Mouse (Mus musculus): ENCODE measurements around the gene P3h1. TPM values are rescaled to one million over a fixed set of nuclear protein-coding genes. Genes with fewer than 3 reads are reported as not detected.
"Not testable (repeated sequence)": the region's sequence is repeated elsewhere in the genome, so short reads cannot be mapped to it uniquely, and the experiment has no call there.

P3h1 gene
- polyA plus RNA-seq, 1 experiment from 2014 or later = 6.5 TPM

GRCm38 (mm10) chr4:119274627-119275026, 41.9 kb downstream of the P3h1 start:
- DNase-seq (ENCODE audit: low spot score) = no peak

GRCm38 (mm10) chr4:119275226-119275625, 42.5 kb downstream of the P3h1 start:
- DNase-seq (ENCODE audit: low spot score) = no peak

DNA sequence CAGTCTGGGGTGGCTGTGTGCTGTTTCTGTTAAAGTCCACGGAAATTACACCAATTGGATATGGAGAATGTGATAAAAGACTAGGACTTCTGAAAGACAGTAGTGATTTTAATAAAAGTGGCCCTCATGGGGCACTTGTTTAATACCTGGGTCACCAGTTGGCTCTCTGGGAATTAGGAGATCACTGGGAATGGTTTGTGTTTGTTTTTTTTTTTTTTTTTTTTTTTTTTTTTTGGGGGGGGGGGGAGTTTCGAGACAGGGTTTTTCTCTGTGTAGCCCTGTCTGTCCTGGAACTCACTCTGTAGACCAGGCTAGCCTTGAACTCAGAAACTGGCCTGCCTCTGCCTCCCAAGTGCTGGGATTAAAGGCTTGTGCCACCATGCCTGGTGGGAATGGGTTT, 43.0 kb downstream of the P3h1 start:
- no peak for DNase-seq (ENCODE audit: low spot score)

- not testable (repeated sequence) for DNase-seq (ENCODE audit: low spot score)
These were observed 46.1 kb downstream of the P3h1 start for GRCm38 (mm10) chr4:119278784-119279183.

- no peak for DNase-seq (ENCODE audit: low spot score)
These were observed 52.1 kb downstream of the P3h1 start for GRCm38 (mm10) chr4:119284861-119285260.

GRCm38 (mm10) chr4:119285336-119285735, 52.6 kb downstream of the P3h1 start:
- no peak for DNase-seq (ENCODE audit: low spot score)

GRCm38 (mm10) chr4:119291921-119292320, 59.2 kb downstream of the P3h1 start:
- no peak for DNase-seq (ENCODE audit: low spot score)

DNA sequence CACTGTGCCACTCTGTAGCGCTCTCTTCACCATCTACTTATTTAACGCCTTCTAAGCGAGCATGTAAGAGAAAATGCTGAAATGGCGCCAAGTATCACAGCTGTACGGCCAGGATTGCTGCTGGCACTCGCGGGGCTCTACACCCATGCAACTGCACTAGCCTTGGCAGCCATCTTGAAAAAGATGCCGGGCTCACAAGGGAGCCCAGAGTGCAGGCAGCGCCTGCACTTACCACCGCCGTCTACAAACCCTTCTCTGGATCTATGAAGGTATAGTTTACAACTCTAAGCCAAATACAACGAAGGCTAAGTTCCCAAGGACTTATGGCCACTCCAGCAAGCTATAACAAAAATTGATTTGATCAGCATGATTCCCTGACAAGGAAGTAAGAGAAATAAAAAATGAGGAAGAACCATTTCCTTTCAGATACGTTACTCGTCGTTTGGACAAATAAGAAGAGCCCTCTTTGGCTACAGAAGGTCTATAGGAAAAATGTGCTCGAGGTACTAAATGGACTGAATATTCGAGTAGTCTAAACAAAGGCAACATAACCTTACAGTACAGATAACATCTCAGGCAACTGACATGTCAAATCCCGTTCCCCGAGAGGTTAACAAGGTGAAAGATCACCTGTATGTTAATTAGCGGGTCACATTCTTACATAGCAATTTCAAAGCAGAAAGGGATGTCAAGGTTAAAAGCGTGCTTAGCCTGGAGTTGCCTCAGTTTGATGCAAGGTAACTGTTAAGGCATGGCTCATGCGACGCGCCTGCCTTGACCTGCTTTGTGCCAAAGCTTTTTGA, 60.3 kb downstream of the P3h1 start:
- DNase-seq (ENCODE audit: low spot score) = peak; percentile 56

- DNase-seq (ENCODE audit: low spot score) = peak; percentile 41
These were observed 61.0 kb downstream of the P3h1 start for GRCm38 (mm10) chr4:119293574-119294258.

GRCm38 (mm10) chr4:119294415-119295133, 61.9 kb downstream of the P3h1 start, which contains the start of gene Ybx1:
Gene Ybx1, minus strand, starts transcription at chr4:119294604.
- DNase-seq (ENCODE audit: low spot score) = peak; percentile 98

DNA sequence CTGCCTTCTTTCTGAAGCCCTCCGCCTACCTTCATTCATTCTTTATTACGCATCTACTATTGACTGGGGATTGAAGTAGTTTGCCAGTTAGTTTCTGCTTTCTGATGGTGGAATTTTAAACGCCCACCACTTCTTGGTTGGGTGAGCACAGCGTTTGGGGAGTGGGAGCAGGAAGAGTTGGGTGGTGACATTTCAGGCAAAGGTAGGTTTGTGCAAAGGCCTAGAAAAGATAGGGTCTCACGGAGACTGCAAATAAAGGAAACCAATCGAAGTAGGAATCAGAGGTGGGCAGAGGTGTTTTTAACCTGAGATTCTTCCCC, 62.4 kb downstream of the P3h1 start:
- no peak for DNase-seq (ENCODE audit: low spot score)

- no peak for DNase-seq (ENCODE audit: low spot score)
These were observed 64.6 kb downstream of the P3h1 start for GRCm38 (mm10) chr4:119297361-119297760.

Other genes with a start within 250 kb of the P3h1 start
- gene Slc2a1, start 124.2 kb upstream of the P3h1 start, polyA plus RNA-seq (2015; fragmentation: Nextera tagmentation; extraction: Ambion mirVana) = 19.9 and 21.4 TPM in 2 replicates
- gene Zfp691, start 58.7 kb upstream of the P3h1 start, polyA plus RNA-seq (2015; fragmentation: Nextera tagmentation; extraction: Ambion mirVana) = 3.6 and 7.2 TPM in 2 replicates
- 0.31 and 0.66 TPM in 2 replicates for gene Ermap, start 42.9 kb upstream of the P3h1 start, polyA plus RNA-seq (2015; fragmentation: Nextera tagmentation; extraction: Ambion mirVana)
- gene Svbp, start 37.6 kb upstream of the P3h1 start, polyA plus RNA-seq (2015; fragmentation: Nextera tagmentation; extraction: Ambion mirVana) = 136 TPM in 2 replicates
- 0.12 TPM in 1 of 2 replicates, not detected in the other for gene Tmem269, start 14.7 kb upstream of the P3h1 start, polyA plus RNA-seq (2015; fragmentation: Nextera tagmentation; extraction: Ambion mirVana)
- 21.6 and 22.2 TPM in 2 replicates for gene AU022252, start 203 bp upstream of the P3h1 start, polyA plus RNA-seq (2015; fragmentation: Nextera tagmentation; extraction: Ambion mirVana)
- gene Cldn19, start 22.5 kb downstream of the P3h1 start, polyA plus RNA-seq (2015; fragmentation: Nextera tagmentation; extraction: Ambion mirVana) = 0.14 TPM in 1 of 2 replicates, not detected in the other
- gene Ybx1, start 61.7 kb downstream of the P3h1 start, polyA plus RNA-seq (2015; fragmentation: Nextera tagmentation; extraction: Ambion mirVana) = 532 and 561 TPM in 2 replicates
- gene Ppih, start 87.6 kb downstream of the P3h1 start, polyA plus RNA-seq (2015; fragmentation: Nextera tagmentation; extraction: Ambion mirVana) = 135 and 144 TPM in 2 replicates
- gene Ccdc30, start 182.6 kb downstream of the P3h1 start, polyA plus RNA-seq (2015; fragmentation: Nextera tagmentation; extraction: Ambion mirVana) = 17.3 and 22.1 TPM in 2 replicates
- 41.9 and 43.8 TPM in 2 replicates for gene Ppcs, start 189.5 kb downstream of the P3h1 start, polyA plus RNA-seq (2015; fragmentation: Nextera tagmentation; extraction: Ambion mirVana)
- 0.41 and 0.46 TPM in 2 replicates for gene Zmynd12, start 189.9 kb downstream of the P3h1 start, polyA plus RNA-seq (2015; fragmentation: Nextera tagmentation; extraction: Ambion mirVana)

All from thymus, postnatal 0 days (tissue).